Mouse (Mus musculus): Measurements from ENCODE around the gene Mthfd1l. TPM values are rescaled to one million over a fixed set of nuclear protein-coding genes. Genes with fewer than 3 reads are reported as not detected.

Mthfd1l gene
- polyA plus RNA-seq, 1 experiment from 2014 or later = 19.5 TPM

DNA sequence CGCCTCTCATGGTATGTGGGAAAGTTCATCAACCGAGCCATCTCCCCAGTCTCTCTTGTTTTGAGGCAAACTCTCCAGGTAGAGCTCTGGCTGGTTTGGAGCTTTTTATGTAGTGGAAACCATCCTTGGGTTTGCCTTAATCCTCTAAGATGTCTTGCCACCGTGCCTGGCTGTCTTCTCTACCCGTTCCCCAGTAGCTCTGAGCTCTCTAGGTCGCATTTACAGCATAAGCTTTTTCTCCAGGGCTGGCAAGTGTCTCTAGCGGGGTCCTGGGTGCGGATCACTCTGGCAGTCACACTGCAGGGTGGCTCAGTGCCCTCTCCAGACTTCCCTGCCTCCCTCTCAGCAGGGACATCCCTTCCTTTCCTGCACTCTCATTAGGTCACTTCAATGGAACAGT lies 63.6 kb downstream of the Mthfd1l start:
- peaks cover 37% of the 10 kb centered on the region for H3K36me3 ChIP-seq
- H3K4me1 ChIP-seq = no peaks in the 10 kb centered on the region
- no peak for DNase-seq (ENCODE audit: low spot score)
- H3K4me3 ChIP-seq = no peak overlapping the region
- no peaks in the 10 kb centered on the region for H3K27me3 ChIP-seq (ENCODE audit: low read depth, poor library complexity, severe bottlenecking)
- H3K9me3 ChIP-seq (replicated peaks) = no peaks in the 10 kb centered on the region
- no peak overlapping the region for H3K27ac ChIP-seq
- WGBS = 95% methylated on average over 7 of the region's 7 CpGs

DNA sequence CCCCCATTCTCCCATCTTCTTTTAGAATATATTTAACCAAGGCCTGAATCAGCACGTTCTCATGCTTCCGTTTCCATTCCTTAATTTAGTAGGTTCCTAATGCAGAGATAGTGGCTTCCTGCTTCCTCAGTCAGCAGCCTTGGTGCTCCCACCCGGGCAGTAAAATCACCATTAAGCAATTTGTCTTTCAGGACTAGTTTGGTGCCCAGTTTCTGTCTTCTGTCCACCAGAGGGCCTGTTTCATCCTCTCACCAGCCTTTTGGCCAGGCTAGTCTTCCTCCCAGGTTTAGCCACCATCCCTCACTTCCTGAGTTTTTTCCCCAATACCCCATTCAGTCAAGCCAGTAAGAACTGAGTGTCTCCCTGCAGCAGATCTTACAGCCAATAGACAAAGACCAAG lies 64.1 kb downstream of the Mthfd1l start:
- Histone ChIP-seq H3K27ac (no peak overlapping the region), H3K27me3 (ENCODE audit: low read depth, poor library complexity, severe bottlenecking) (no peaks in the 10 kb centered on the region), H3K4me1 (no peaks in the 10 kb centered on the region), H3K36me3 (peaks cover 35% of the 10 kb centered on the region), H3K4me3 (no peak overlapping the region), H3K9me3 (replicated peaks) (no peaks in the 10 kb centered on the region)
- DNase-seq (ENCODE audit: low spot score) = no peak
- WGBS = 66% methylated on average over 3 of the region's 3 CpGs

- Histone ChIP-seq H3K36me3 (peaks cover 41% of the 10 kb centered on the region), H3K9me3 (replicated peaks) (no peaks in the 10 kb centered on the region), H3K4me1 (no peaks in the 10 kb centered on the region), H3K27me3 (ENCODE audit: low read depth, poor library complexity, severe bottlenecking) (no peaks in the 10 kb centered on the region), H3K4me3 (no peak overlapping the region), H3K27ac (no peak overlapping the region)
- no peak for DNase-seq (ENCODE audit: low spot score)
- 93% methylated on average over 11 of the region's 11 CpGs for WGBS
These were observed 65.7 kb downstream of the Mthfd1l start for GRCm38 (mm10) chr10:4038576-4038975.

- DNase-seq (ENCODE audit: low spot score) = peak; percentile 46
- H3K4me3 ChIP-seq = no peak overlapping the region
- no peaks in the 10 kb centered on the region for H3K9me3 ChIP-seq (replicated peaks)
- no peak overlapping the region for H3K27ac ChIP-seq
- no peaks in the 10 kb centered on the region for H3K4me1 ChIP-seq
- no peaks in the 10 kb centered on the region for H3K27me3 ChIP-seq (ENCODE audit: low read depth, poor library complexity, severe bottlenecking)
- WGBS = 89% methylated on average over 9 of the region's 9 CpGs
- H3K36me3 ChIP-seq = peaks cover 27% of the 10 kb centered on the region; the same call in 1 of the 2 replicates
These were observed 68.8 kb downstream of the Mthfd1l start for GRCm38 (mm10) chr10:4041691-4042090.

GRCm38 (mm10) chr10:4044421-4044820 lies 71.5 kb downstream of the Mthfd1l start:
- DNase-seq (ENCODE audit: low spot score) = no peak
- Histone ChIP-seq H3K27me3 (ENCODE audit: low read depth, poor library complexity, severe bottlenecking) (no peaks in the 10 kb centered on the region), H3K36me3 (peaks cover 29% of the 10 kb centered on the region; the same call in 1 of the 2 replicates), H3K27ac (no peak overlapping the region), H3K9me3 (replicated peaks) (no peaks in the 10 kb centered on the region), H3K4me1 (no peaks in the 10 kb centered on the region), H3K4me3 (no peak overlapping the region)
- whole genome bisulfite sequencing = 89% methylated on average over 7 of the region's 7 CpGs

- Histone ChIP-seq H3K27ac (no peak overlapping the region), H3K36me3 (peaks cover 36% of the 10 kb centered on the region), H3K9me3 (replicated peaks) (no peaks in the 10 kb centered on the region), H3K4me1 (no peaks in the 10 kb centered on the region), H3K27me3 (ENCODE audit: low read depth, poor library complexity, severe bottlenecking) (no peaks in the 10 kb centered on the region), H3K4me3 (no peak overlapping the region)
- 82% methylated on average over 4 of the region's 4 CpGs for WGBS
- DNase-seq (ENCODE audit: low spot score) = no peak
These were observed 73.6 kb downstream of the Mthfd1l start for GRCm38 (mm10) chr10:4046496-4046895.

GRCm38 (mm10) chr10:4047666-4048065 lies 74.7 kb downstream of the Mthfd1l start:
- Histone ChIP-seq H3K4me3 (no peak overlapping the region), H3K36me3 (peaks cover 32% of the 10 kb centered on the region), H3K4me1 (no peaks in the 10 kb centered on the region), H3K27ac (no peak overlapping the region), H3K27me3 (ENCODE audit: low read depth, poor library complexity, severe bottlenecking) (no peaks in the 10 kb centered on the region), H3K9me3 (replicated peaks) (no peaks in the 10 kb centered on the region)
- WGBS = 83% methylated on average over 6 of the region's 6 CpGs
- DNase-seq (ENCODE audit: low spot score) = no peak

GRCm38 (mm10) chr10:4050236-4050635 lies 77.3 kb downstream of the Mthfd1l start:
- no peak overlapping the region for H3K27ac ChIP-seq
- no peak overlapping the region for H3K4me3 ChIP-seq
- no peaks in the 10 kb centered on the region for H3K27me3 ChIP-seq (ENCODE audit: low read depth, poor library complexity, severe bottlenecking)
- no peaks in the 10 kb centered on the region for H3K9me3 ChIP-seq (replicated peaks)
- peaks cover 26% of the 10 kb centered on the region for H3K36me3 ChIP-seq
- WGBS = 93% methylated on average over 4 of the region's 4 CpGs
- DNase-seq (ENCODE audit: low spot score) = no peak
- H3K4me1 ChIP-seq = 0 out of 2 replicates have a peak, but pooled peaks cover 4% of the 10 kb centered on the region

GRCm38 (mm10) chr10:4052711-4053110 lies 79.8 kb downstream of the Mthfd1l start:
- H3K9me3 ChIP-seq (replicated peaks) = no peaks in the 10 kb centered on the region
- no peaks in the 10 kb centered on the region for H3K27me3 ChIP-seq (ENCODE audit: low read depth, poor library complexity, severe bottlenecking)
- WGBS = 72% methylated on average over 4 of the region's 4 CpGs
- H3K36me3 ChIP-seq = peaks cover 19% of the 10 kb centered on the region
- no peak overlapping the region for H3K27ac ChIP-seq
- H3K4me1 ChIP-seq = 0 out of 2 replicates have a peak, but pooled peaks cover 4% of the 10 kb centered on the region
- no peak overlapping the region for H3K4me3 ChIP-seq
- no peak for DNase-seq (ENCODE audit: low spot score)

DNA sequence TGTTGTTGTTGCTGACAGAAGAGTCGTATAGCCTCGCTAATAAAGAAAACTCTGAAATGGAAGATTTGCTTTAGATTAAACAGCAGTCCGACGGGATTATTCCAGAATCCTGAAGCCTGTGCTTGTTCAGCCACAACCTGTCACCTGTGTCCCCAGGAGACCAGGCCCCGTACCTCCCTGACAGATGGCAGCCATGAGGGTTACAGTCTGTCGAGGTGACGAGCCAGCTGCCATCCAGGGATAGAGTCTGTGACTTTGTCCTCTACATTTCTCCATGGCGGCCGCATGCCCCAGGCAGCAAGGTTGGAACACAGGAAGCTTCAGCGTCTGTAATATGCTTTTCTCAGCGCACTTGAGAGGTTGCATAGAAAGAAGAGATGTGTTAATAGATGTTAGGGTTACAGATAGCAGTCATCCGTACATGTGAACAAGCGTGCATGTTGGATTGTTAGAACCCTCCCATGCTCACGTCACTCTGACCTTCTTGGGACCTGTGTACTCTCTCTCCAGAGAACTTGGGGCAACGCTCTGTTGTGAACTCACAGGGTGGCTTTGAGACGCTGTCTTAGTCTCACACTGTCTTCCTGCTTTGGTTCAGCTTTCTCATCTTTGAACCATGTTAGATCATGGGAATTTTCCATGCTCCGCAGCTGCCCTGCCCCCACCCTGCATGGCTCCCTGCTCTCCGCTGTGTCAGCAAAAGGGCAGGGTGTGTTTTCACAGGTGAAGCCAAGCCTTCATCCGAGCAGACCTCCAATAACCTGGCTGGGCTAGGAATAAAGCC lies 80.6 kb downstream of the Mthfd1l start:
- Histone ChIP-seq H3K4me3 (no peak overlapping the region), H3K4me1 (0 out of 2 replicates have a peak, but pooled peaks cover 4% of the 10 kb centered on the region), H3K27ac (0 out of 2 replicates have a peak overlapping the region, but pooled peaks have one; percentile 25), H3K9me3 (replicated peaks) (no peaks in the 10 kb centered on the region), H3K36me3 (peaks cover 19% of the 10 kb centered on the region), H3K27me3 (ENCODE audit: low read depth, poor library complexity, severe bottlenecking) (no peaks in the 10 kb centered on the region)
- no peak for DNase-seq (ENCODE audit: low spot score)
- 91% methylated on average over 19 of the region's 19 CpGs for WGBS

GRCm38 (mm10) chr10:4054589-4054988 lies 81.7 kb downstream of the Mthfd1l start:
- no peak for DNase-seq (ENCODE audit: low spot score)
- Histone ChIP-seq H3K36me3 (peaks cover 14% of the 10 kb centered on the region), H3K4me3 (no peak overlapping the region), H3K4me1 (0 out of 2 replicates have a peak, but pooled peaks cover 4% of the 10 kb centered on the region), H3K27me3 (ENCODE audit: low read depth, poor library complexity, severe bottlenecking) (no peaks in the 10 kb centered on the region), H3K27ac (no peak overlapping the region), H3K9me3 (replicated peaks) (no peaks in the 10 kb centered on the region)
- WGBS = 95% methylated on average over 1 of the region's 1 CpGs

DNA sequence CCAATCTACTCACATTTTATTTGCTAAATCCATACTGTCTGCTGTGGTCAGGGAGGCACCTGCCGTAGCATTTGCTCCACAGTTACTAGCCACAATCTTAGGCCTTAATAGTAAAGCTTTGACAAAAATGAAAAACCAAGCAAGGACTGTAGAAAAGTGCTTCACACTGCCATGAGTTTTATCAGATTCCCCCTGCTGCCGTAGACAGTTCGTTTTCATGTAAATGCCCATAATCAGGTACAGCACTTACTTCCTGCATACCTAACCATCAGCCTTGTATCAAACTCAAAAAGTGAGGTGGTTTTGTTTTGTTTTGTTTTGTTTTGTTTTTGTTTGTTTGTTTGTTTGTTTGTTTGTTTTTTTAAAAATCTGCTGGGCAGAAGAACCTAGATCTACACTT lies 84.5 kb downstream of the Mthfd1l start:
- WGBS = 95% methylated on average over 3 of the region's 3 CpGs
- Histone ChIP-seq H3K4me3 (no peak overlapping the region), H3K27me3 (ENCODE audit: low read depth, poor library complexity, severe bottlenecking) (no peaks in the 10 kb centered on the region), H3K9me3 (replicated peaks) (no peaks in the 10 kb centered on the region), H3K27ac (no peak overlapping the region), H3K36me3 (peaks cover 7% of the 10 kb centered on the region; the same call in 1 of the 2 replicates), H3K4me1 (0 out of 2 replicates have a peak, but pooled peaks cover 4% of the 10 kb centered on the region)
- no peak for DNase-seq (ENCODE audit: low spot score)

GRCm38 (mm10) chr10:4057832-4058231 lies 84.9 kb downstream of the Mthfd1l start:
- WGBS = 90% methylated on average over 5 of the region's 5 CpGs
- no peaks in the 10 kb centered on the region for H3K9me3 ChIP-seq (replicated peaks)
- H3K27me3 ChIP-seq (ENCODE audit: low read depth, poor library complexity, severe bottlenecking) = no peaks in the 10 kb centered on the region
- H3K4me3 ChIP-seq = no peak overlapping the region
- H3K27ac ChIP-seq = no peak overlapping the region
- H3K4me1 ChIP-seq = 0 out of 2 replicates have a peak, but pooled peaks cover 4% of the 10 kb centered on the region
- peaks cover 7% of the 10 kb centered on the region; the same call in 1 of the 2 replicates for H3K36me3 ChIP-seq
- no peak for DNase-seq (ENCODE audit: low spot score)

Data from limb, embryonic 10.5 days (tissue).